Mouse (Mus musculus) kidney, postnatal 0 days (tissue): Measurements from ENCODE around the gene Ldhc. TPM values are rescaled to one million over a fixed set of nuclear protein-coding genes. Genes with fewer than 3 reads are reported as not detected.
A peak's percentile ranks its signal among the peaks of the same experiment; 100 is the strongest.
"Not testable (repeated sequence)": the region's sequence is repeated elsewhere in the genome, so short reads cannot be mapped to it uniquely, and the experiment has no call there.

Experiments used
- ATAC-seq: fragments of 200-750 bp; cut with Nextera tagmentation; replicated peaks from 2 replicates; pipeline ENCODE4 v1.8.0; 2017; ENCODE audit warnings: low read depth, moderate number of reproducible peaks, moderate TSS enrichment, moderate library complexity; ENCODE audit not compliant: low FRiP score
- DNase-seq: peaks from one replicate; pipeline ENCODE4 v3.0.0-alpha.2; 2016; ENCODE audit warnings: low spot score
- H3K27ac ChIP-seq: fragments of 300-500 bp; sonication (generic); 2 replicates; pipeline ENCODE4 v1.5.1; 2014; ENCODE audit warnings: mild to moderate bottlenecking
- H3K27me3 ChIP-seq: fragments of 300-500 bp; sonication (generic); 2 replicates; pipeline ENCODE4 v1.6.1; 2014; ENCODE audit warnings: low read length, mixed read lengths; ENCODE audit not compliant: insufficient read depth
- H3K36me3 ChIP-seq: fragments of 300-500 bp; sonication (generic); 2 replicates; pipeline ENCODE4 v1.6.1; 2014; ENCODE audit warnings: low read length, mixed read lengths; ENCODE audit not compliant: insufficient read depth
- H3K4me1 ChIP-seq: fragments of 300-500 bp; sonication (generic); replicated peaks from 2 replicates; pipeline ENCODE4 v1.6.1; 2014; ENCODE audit warnings: antibody characterized with exemption, low read length, mixed read lengths; ENCODE audit not compliant: insufficient read depth
- H3K4me2 ChIP-seq: fragments of 300-500 bp; sonication (generic); 2 replicates; pipeline ENCODE4 v1.6.1; 2014; ENCODE audit warnings: mild to moderate bottlenecking, low read length, moderate library complexity, mixed read lengths
- H3K4me3 ChIP-seq: fragments of 300-500 bp; sonication (generic); replicated peaks from 2 replicates; pipeline ENCODE4 v1.5.1; 2014; ENCODE audit warnings: low read depth, low read length
- H3K9ac ChIP-seq: fragments of 300-500 bp; sonication (generic); 2 replicates; pipeline ENCODE4 v1.6.1; 2014; ENCODE audit warnings: low read depth, low read length
- H3K9me3 ChIP-seq: fragments of 300-500 bp; sonication (generic); replicated peaks from 2 replicates; pipeline ENCODE4 v1.6.1; 2016; ENCODE audit warnings: low read length, inconsistent platforms, mixed read lengths
- CTCF ChIP-seq: IDR thresholded peaks from 2 replicates; pipeline ENCODE4 v1.5.1; 2016; ENCODE audit warnings: antibody characterized with exemption, low read depth, mild to moderate bottlenecking, moderate library complexity
- WGBS: fragments of 180-500 bp; shearing (Covaris S2); extraction: QIAGEN DNeasy Blood & Tissue Kit; methylation state at CpG from one replicate; pipeline ENCODE4 v1.1.7; 2014; 5-methylcytosine and 5-hydroxymethylcytosine counted together
- polyA plus RNA-seq: library from polyadenylated mRNA; unstranded; fragments of >200 nt; fragmentation: Nextera tagmentation; extraction: Ambion mirVana; gene quantifications from 2 replicates; pipeline ENCODE4 v1.2.1, GENCODE M21; 2015

Ldhc gene
- polyA plus RNA-seq, 1 experiment from 2014 or later: not detected

GRCm38 (mm10) chr7:46830799-46831590, 30.0 kb upstream of the Ldhc start:
- Histone ChIP-seq H3K4me3 (no peak overlapping the region), H3K36me3 (no peaks in the 10 kb centered on the region), H3K27me3 (no peaks in the 10 kb centered on the region), H3K27ac (0 out of 2 replicates have a peak overlapping the region, but pooled peaks have one; percentile 6), H3K4me1 (no peaks in the 10 kb centered on the region), H3K9ac (no peak overlapping the region), H3K4me2 (no peak overlapping the region), H3K9me3 (no peaks in the 10 kb centered on the region)
- ATAC-seq: no peak
- TF ChIP-seq CTCF: no peak
- DNase-seq: peak; percentile 58
- WGBS: 55% methylated on average over 13 of the region's 13 CpGs

GRCm38 (mm10) chr7:46831693-46832092, 29.3 kb upstream of the Ldhc start:
- no peak for TF ChIP-seq CTCF
- Histone ChIP-seq H3K4me3 (no peak overlapping the region), H3K4me1 (no peaks in the 10 kb centered on the region), H3K4me2 (no peak overlapping the region), H3K27me3 (no peaks in the 10 kb centered on the region), H3K27ac (no peak overlapping the region), H3K9ac (no peak overlapping the region), H3K9me3 (no peaks in the 10 kb centered on the region), H3K36me3 (no peaks in the 10 kb centered on the region)
- no peak for DNase-seq
- WGBS: 77% methylated on average over 8 of the region's 8 CpGs
- no peak for ATAC-seq

- not testable (repeated sequence) for ATAC-seq, H3K36me3 ChIP-seq, H3K4me3 ChIP-seq, DNase-seq, H3K4me1 ChIP-seq, H3K9ac ChIP-seq, H3K27me3 ChIP-seq, H3K27ac ChIP-seq, H3K9me3 ChIP-seq, H3K4me2 ChIP-seq
- WGBS: 89% methylated on average over 11 of the region's 11 CpGs
These were observed 28.7 kb upstream of the Ldhc start for GRCm38 (mm10) chr7:46832112-46832810.

DNA sequence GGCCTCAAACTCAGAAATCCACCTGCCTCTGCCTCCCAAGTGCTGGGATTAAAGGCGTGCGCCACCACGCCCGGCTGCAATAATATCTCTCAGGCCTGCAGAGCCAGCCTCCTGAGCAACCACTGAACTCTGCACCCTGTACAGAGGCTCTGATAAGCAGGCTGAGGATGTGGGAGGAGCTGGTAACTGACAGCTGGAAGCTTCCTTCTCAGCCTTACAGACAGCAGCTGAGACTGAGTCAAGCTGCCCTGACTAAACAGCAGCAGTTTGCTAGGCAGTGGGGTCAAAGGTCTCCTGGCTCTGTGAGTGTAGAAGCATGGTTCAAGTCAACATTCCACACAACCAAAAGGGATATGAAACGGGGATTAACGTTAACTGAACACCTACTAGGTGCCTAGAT, 27.7 kb upstream of the Ldhc start:
- ATAC-seq (peak; percentile 76), DNase-seq (peak; percentile 79)
- Histone ChIP-seq H3K9ac (no peak overlapping the region), H3K36me3 (no peaks in the 10 kb centered on the region), H3K9me3 (no peaks in the 10 kb centered on the region), H3K4me2 (no peak overlapping the region), H3K4me1 (peaks cover 6% of the 10 kb centered on the region; the same call in 1 of the 2 replicates), H3K4me3 (no peak overlapping the region), H3K27me3 (no peaks in the 10 kb centered on the region), H3K27ac (peak overlapping the region; percentile 44; the same call in 1 of the 2 replicates)
- TF ChIP-seq CTCF: no peak
- 43% methylated on average over 6 of the region's 6 CpGs for WGBS

GRCm38 (mm10) chr7:46833670-46834255, 27.2 kb upstream of the Ldhc start:
- H3K4me2 ChIP-seq: no peak overlapping the region
- WGBS: 80% methylated on average over 7 of the region's 7 CpGs
- H3K4me3 ChIP-seq: no peak overlapping the region
- H3K27me3 ChIP-seq: no peaks in the 10 kb centered on the region
- ATAC-seq (no peak), DNase-seq (no peak)
- no peak for TF ChIP-seq CTCF
- H3K9ac ChIP-seq: no peak overlapping the region
- H3K36me3 ChIP-seq: no peaks in the 10 kb centered on the region
- no peaks in the 10 kb centered on the region for H3K9me3 ChIP-seq
- H3K4me1 ChIP-seq: peaks cover 8% of the 10 kb centered on the region; the same call in 1 of the 2 replicates
- H3K27ac ChIP-seq: peak overlapping the region; percentile 44; the same call in 1 of the 2 replicates

GRCm38 (mm10) chr7:46834994-46835610, 25.9 kb upstream of the Ldhc start:
- H3K4me1 ChIP-seq: peaks cover 19% of the 10 kb centered on the region; the same call in 1 of the 2 replicates
- DNase-seq: no peak
- H3K9me3 ChIP-seq: no peaks in the 10 kb centered on the region
- no peak for ATAC-seq
- H3K36me3 ChIP-seq: no peaks in the 10 kb centered on the region
- no peak overlapping the region for H3K4me3 ChIP-seq
- H3K27ac ChIP-seq: no peak overlapping the region
- WGBS: 46% methylated on average over 12 of the region's 14 CpGs
- no peak overlapping the region for H3K9ac ChIP-seq
- no peaks in the 10 kb centered on the region for H3K27me3 ChIP-seq
- H3K4me2 ChIP-seq: no peak overlapping the region
- TF ChIP-seq CTCF: no peak
